Mouse (Mus musculus): ENCODE measurements at regions not wholly inside any gene's neighbourhood (a gene's known extent, or its start where the extent isn't known, plus 50 kb on each side); places are given as distances from the start of the nearest gene placed in this dataset.

DNA sequence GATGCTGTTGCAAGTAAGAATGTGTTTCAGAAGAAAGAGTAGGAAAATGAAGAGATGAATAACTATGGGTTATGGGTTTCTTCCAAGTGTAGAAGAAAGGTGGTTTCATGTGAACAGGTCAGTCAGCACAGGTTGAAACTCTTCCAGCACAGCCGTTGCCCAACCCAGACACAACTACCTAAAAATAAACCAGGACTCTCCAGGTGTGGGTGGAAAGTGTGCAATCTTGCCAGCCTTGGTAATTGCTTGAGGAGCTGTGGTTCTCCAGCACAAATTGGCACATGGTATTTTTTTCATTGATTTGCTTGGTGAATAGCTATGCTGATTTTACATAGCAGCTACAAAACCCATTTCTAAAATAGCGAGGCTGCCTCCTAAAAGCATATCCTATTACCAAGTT, 116.6 kb downstream of the Cartpt start:
- no peaks in the 10 kb centered on the region for H3K9me3 ChIP-seq (ENCODE audit: control insufficient read depth, low read length)
- no peaks in the 10 kb centered on the region for H3K27me3 ChIP-seq (ENCODE audit: control insufficient read depth, insufficient read depth, low read length)
- no peak overlapping the region for H3K9ac ChIP-seq (ENCODE audit: low read depth, low read length, severe bottlenecking)
- H3K27ac ChIP-seq (replicated peaks; ENCODE audit: low read depth, low read length), result no peak overlapping the region
- TF ChIP-seq POLR2A (IDR thresholded peaks at IDR 0.05; ENCODE audit: borderline replicate concordance, extremely low read depth, insufficient read depth, insufficient read length), result no peak
- H3K4me3 ChIP-seq (replicated peaks; ENCODE audit: low read length), result no peak overlapping the region
- WGBS, result 61% methylated on average over 2 of the region's 2 CpGs
- peaks cover 21% of the 10 kb centered on the region for H3K4me1 ChIP-seq (ENCODE audit: control insufficient read depth, insufficient read depth, low read length)
- no peak for DNase-seq (ENCODE audit: low spot score)
- H3K36me3 ChIP-seq (ENCODE audit: control insufficient read depth, insufficient read depth, low read length), result no peaks in the 10 kb centered on the region
- ATAC-seq (ENCODE audit: low FRiP score, low read depth), result no peak
- no peak overlapping the region for H3K4me2 ChIP-seq (replicated peaks; ENCODE audit: low read depth, low read length, severe bottlenecking)

DNA sequence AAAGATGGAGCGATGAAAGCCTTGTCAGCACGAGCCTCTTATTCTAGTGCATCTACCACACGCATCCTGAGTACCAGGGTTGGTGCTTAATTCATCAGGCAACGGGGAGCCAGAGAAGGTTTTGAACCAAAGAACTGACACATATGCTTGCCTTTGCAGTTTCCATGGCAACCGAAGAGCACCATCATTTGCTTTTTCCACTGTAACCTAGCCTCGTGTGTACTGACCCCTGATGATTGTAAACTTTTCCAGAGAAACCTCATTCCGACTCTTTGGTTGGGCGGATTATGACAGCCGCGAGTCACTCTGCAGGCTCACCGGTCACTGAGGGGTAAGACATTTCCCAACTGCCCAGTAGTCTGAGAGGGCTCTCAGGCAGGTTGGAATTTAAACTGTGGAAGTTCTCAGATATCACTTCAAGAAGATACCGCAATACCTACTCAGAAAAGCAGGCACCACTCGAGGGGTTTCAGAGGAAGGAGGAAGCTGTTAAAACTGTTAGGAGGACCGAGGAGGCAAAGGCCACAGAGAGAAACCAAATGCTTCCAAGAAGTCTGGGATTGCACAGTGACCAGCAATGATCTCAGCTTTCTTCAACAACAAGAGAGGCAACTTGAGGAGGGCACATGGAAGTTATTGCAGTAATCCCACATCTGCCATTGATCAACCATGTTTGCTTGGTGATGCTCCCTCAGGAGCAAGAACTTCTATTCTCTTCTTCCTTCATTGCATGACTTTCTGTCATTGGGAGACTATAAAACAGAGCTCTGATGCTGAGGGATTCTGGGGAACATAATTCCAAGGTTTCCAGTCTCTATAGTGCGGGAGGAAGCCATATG, 117.8 kb downstream of the Cartpt start:
- H3K27ac ChIP-seq (replicated peaks; ENCODE audit: low read depth, low read length), result peak overlapping the region; percentile 26; the same call in 1 of the 2 replicates
- peak; percentile 42 for DNase-seq (ENCODE audit: low spot score)

DNA sequence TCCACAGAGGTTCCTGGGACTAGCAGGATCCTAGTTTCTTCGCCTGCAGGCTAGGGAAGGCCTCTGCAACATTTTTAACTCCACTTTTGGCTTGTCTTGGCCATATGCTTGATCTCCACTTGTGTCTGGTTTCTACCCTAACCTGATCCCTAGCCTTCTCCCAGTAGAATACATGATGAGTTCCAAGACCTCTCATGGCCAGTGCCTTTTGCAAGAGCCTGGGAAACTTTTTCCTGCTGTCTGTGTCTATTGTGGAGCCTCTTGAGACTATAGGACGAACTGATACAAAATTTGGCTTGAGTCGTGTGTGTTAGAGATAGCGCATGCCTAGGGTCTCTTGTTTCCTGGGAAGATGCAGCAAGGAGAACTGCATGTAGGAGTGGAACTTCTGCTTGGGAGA, 119.3 kb downstream of the Cartpt start:
- H3K4me3 ChIP-seq (replicated peaks; ENCODE audit: low read length), result no peak overlapping the region
- H3K4me2 ChIP-seq (replicated peaks; ENCODE audit: low read depth, low read length, severe bottlenecking), result no peak overlapping the region
- no peak overlapping the region for H3K27ac ChIP-seq (replicated peaks; ENCODE audit: low read depth, low read length)
- peaks cover 21% of the 10 kb centered on the region for H3K4me1 ChIP-seq (ENCODE audit: control insufficient read depth, insufficient read depth, low read length)
- no peak overlapping the region for H3K9ac ChIP-seq (ENCODE audit: low read depth, low read length, severe bottlenecking)
- no peaks in the 10 kb centered on the region for H3K9me3 ChIP-seq (ENCODE audit: control insufficient read depth, low read length)
- no peaks in the 10 kb centered on the region for H3K27me3 ChIP-seq (ENCODE audit: control insufficient read depth, insufficient read depth, low read length)
- ATAC-seq (ENCODE audit: low FRiP score, low read depth), result no peak
- no peak for DNase-seq (ENCODE audit: low spot score)
- 74% methylated on average over 4 of the region's 4 CpGs for WGBS
- no peaks in the 10 kb centered on the region for H3K36me3 ChIP-seq (ENCODE audit: control insufficient read depth, insufficient read depth, low read length)
- TF ChIP-seq POLR2A (IDR thresholded peaks at IDR 0.05; ENCODE audit: borderline replicate concordance, extremely low read depth, insufficient read depth, insufficient read length), result no peak

More for the DNA sequence above, 117.8 kb downstream of the Cartpt start:
- Histone ChIP-seq H3K27me3 (ENCODE audit: control insufficient read depth, insufficient read depth, low read length) (no peaks in the 10 kb centered on the region), H3K4me1 (ENCODE audit: control insufficient read depth, insufficient read depth, low read length) (peaks cover 21% of the 10 kb centered on the region), H3K36me3 (ENCODE audit: control insufficient read depth, insufficient read depth, low read length) (no peaks in the 10 kb centered on the region), H3K4me2 (replicated peaks; ENCODE audit: low read depth, low read length, severe bottlenecking) (no peak overlapping the region), H3K4me3 (replicated peaks; ENCODE audit: low read length) (no peak overlapping the region), H3K9me3 (ENCODE audit: control insufficient read depth, low read length) (no peaks in the 10 kb centered on the region), H3K9ac (ENCODE audit: low read depth, low read length, severe bottlenecking) (no peak overlapping the region)
- no peak for TF ChIP-seq POLR2A (IDR thresholded peaks at IDR 0.05; ENCODE audit: borderline replicate concordance, extremely low read depth, insufficient read depth, insufficient read length)
- WGBS, result 66% methylated on average over 15 of the region's 15 CpGs
- ATAC-seq (ENCODE audit: low FRiP score, low read depth), result peak; percentile 62

DNA sequence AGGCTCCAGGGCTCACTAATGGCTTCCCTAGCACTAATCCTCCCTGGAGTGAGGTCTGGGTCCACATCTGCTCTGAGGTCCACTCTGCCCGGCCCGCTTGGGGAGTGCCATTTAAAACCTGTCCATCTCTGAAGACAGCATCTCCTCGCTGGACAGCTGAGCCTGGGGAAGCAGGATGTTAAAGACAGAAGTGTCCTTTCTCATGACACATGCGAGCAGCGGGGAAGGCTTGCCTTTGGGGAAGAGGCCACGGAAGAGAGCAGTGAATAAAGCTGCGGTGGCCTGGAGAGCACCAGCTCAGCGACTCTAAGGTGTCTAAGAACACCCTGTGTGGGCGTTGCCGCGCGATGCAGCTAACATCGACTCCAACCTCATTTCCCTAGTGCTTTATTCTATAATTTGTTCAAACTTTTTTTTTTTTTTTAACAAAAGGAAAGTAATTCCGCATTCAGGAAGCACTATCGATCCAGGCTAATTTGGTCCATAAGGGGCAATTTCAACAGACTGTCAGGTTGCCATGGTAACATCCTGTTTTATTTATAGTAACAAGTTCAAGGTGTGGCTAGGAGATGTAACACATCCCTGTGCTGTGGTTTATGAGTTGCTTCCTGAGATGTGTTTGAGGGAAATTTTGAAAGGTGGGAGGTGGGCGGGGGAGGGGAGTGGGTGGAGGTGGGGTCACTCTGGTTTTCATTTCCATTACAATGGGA, 120.0 kb downstream of the Cartpt start:
- ATAC-seq (ENCODE audit: low FRiP score, low read depth) (peak; percentile 23; the same call in 1 of the 2 replicates), DNase-seq (ENCODE audit: low spot score) (peak; percentile 67)
- Histone ChIP-seq H3K4me3 (replicated peaks; ENCODE audit: low read length) (no peak overlapping the region), H3K4me1 (ENCODE audit: control insufficient read depth, insufficient read depth, low read length) (peaks cover 21% of the 10 kb centered on the region), H3K27me3 (ENCODE audit: control insufficient read depth, insufficient read depth, low read length) (no peaks in the 10 kb centered on the region), H3K4me2 (replicated peaks; ENCODE audit: low read depth, low read length, severe bottlenecking) (peak overlapping the region; percentile 20; the same call in 1 of the 2 replicates), H3K9ac (ENCODE audit: low read depth, low read length, severe bottlenecking) (no peak overlapping the region), H3K36me3 (ENCODE audit: control insufficient read depth, insufficient read depth, low read length) (no peaks in the 10 kb centered on the region), H3K9me3 (ENCODE audit: control insufficient read depth, low read length) (no peaks in the 10 kb centered on the region), H3K27ac (replicated peaks; ENCODE audit: low read depth, low read length) (0 out of 2 replicates have a peak overlapping the region, but pooled peaks have one; percentile 22)
- TF ChIP-seq POLR2A (IDR thresholded peaks at IDR 0.05; ENCODE audit: borderline replicate concordance, extremely low read depth, insufficient read depth, insufficient read length), result no peak
- WGBS, result 9% methylated on average over 16 of the region's 16 CpGs

DNA sequence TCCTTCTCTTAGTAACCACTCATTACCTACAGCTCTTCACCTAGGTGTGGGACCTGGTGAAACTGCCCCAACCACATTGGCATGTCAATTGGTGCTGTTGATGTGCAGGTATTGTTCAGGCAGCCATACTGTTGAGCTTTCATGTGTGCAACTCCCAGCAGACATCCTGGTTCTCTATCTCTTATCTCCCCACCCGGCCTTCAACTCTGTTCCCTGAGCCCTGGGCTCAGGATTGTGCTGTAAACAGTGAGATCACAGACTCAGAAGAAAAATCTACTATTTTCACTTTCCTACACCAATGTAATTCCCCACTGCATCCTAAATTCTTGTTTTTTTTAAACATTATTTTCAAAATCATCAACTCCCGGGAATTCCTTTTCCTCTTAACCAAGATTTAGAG, 122.1 kb downstream of the Cartpt start:
- no peak for TF ChIP-seq POLR2A (IDR thresholded peaks at IDR 0.05; ENCODE audit: borderline replicate concordance, extremely low read depth, insufficient read depth, insufficient read length)
- Histone ChIP-seq H3K9ac (ENCODE audit: low read depth, low read length, severe bottlenecking) (no peak overlapping the region), H3K27ac (replicated peaks; ENCODE audit: low read depth, low read length) (no peak overlapping the region), H3K9me3 (ENCODE audit: control insufficient read depth, low read length) (no peaks in the 10 kb centered on the region), H3K4me1 (ENCODE audit: control insufficient read depth, insufficient read depth, low read length) (peaks cover 21% of the 10 kb centered on the region), H3K4me2 (replicated peaks; ENCODE audit: low read depth, low read length, severe bottlenecking) (no peak overlapping the region), H3K27me3 (ENCODE audit: control insufficient read depth, insufficient read depth, low read length) (no peaks in the 10 kb centered on the region), H3K4me3 (replicated peaks; ENCODE audit: low read length) (no peak overlapping the region), H3K36me3 (ENCODE audit: control insufficient read depth, insufficient read depth, low read length) (no peaks in the 10 kb centered on the region)
- 70% methylated on average over 2 of the region's 2 CpGs for WGBS
- ATAC-seq (ENCODE audit: low FRiP score, low read depth), result no peak
- no peak for DNase-seq (ENCODE audit: low spot score)

All from limb, embryonic 14.5 days (tissue).